Mouse (Mus musculus): ENCODE measurements around the gene Ldhd.

GRCm38 (mm10) chr8:111594044-111594840, 35.9 kb downstream of the Ldhd start:
- TF ChIP-seq POLR2A (IDR thresholded peaks at IDR 0.05; ENCODE audit: borderline replicate concordance, low read depth, low read length) (no peak), CTCF (IDR thresholded peaks at IDR 0.05; ENCODE audit: low read depth, low read length) (no peak)
